Comparison of ENCODE assay signal across 20 mouse cellular contexts in genomic region chr7:121282154-121282553, GRCm38 (mm10).
"Had no signal": no experiment of that assay in that cellular context is flagged by ENCODE, and none has a peak within 500 bp of the region (broad histone marks: within the 10 kb centered on the region; RNA-seq: fewer than 3 reads in every experiment).

No protein-coding gene starts in this region.

- H3K36me3 ChIP-seq: intestine, embryonic 15.5 days; kidney, embryonic 15.5 days; limb, embryonic 12.5 days; limb, embryonic 15.5 days; midbrain, embryonic 12.5 days; midbrain, embryonic 15.5 days; neural tube, embryonic 13.5 days had no signal

- H3K4me2 ChIP-seq: intestine, embryonic 15.5 days; kidney, embryonic 15.5 days; limb, embryonic 12.5 days; limb, embryonic 15.5 days; liver, embryonic 11.5 days; lung, embryonic 14.5 days; midbrain, embryonic 12.5 days; midbrain, embryonic 15.5 days; neural tube, embryonic 13.5 days had no signal

- H3K9ac ChIP-seq: intestine, embryonic 15.5 days; kidney, embryonic 15.5 days; limb, embryonic 12.5 days; limb, embryonic 15.5 days; liver, embryonic 14.5 days; liver, postnatal 0 days; lung, embryonic 14.5 days; midbrain, embryonic 12.5 days; midbrain, embryonic 15.5 days; neural tube, embryonic 13.5 days had no signal

- ATAC-seq: intestine, embryonic 15.5 days; liver, postnatal 0 days; lung, postnatal 0 days; midbrain, embryonic 15.5 days had no signal

- H3K27ac ChIP-seq: intestine, embryonic 15.5 days; kidney, embryonic 15.5 days; limb, embryonic 12.5 days; limb, embryonic 15.5 days; liver, embryonic 14.5 days; macrophage; midbrain, embryonic 12.5 days; midbrain, embryonic 15.5 days; neural tube, embryonic 13.5 days had no signal

- H3K4me1 ChIP-seq: intestine, embryonic 15.5 days; kidney, embryonic 15.5 days; limb, embryonic 12.5 days; limb, embryonic 15.5 days; midbrain, embryonic 12.5 days; midbrain, embryonic 15.5 days had no signal

- DNase-seq: kidney, adult 11 months; kidney, adult 8-10 months; kidney, postnatal 14 days; kidney, postnatal 4 days; liver, postnatal 0 days; lung, embryonic 14.5 days; thymus, adult 2 months; thymus, postnatal 25 days had no signal

- H3K9me3 ChIP-seq: intestine, embryonic 15.5 days; kidney, embryonic 15.5 days; limb, embryonic 12.5 days; limb, embryonic 15.5 days; midbrain, embryonic 12.5 days; midbrain, embryonic 15.5 days; neural tube, embryonic 13.5 days had no signal

- H3K4me3 ChIP-seq: intestine, embryonic 15.5 days; kidney, embryonic 15.5 days; limb, embryonic 12.5 days; limb, embryonic 15.5 days; midbrain, embryonic 12.5 days; midbrain, embryonic 15.5 days; myocyte; neural tube, embryonic 13.5 days had no signal

- H3K27me3 ChIP-seq: intestine, embryonic 15.5 days; kidney, embryonic 15.5 days; limb, embryonic 12.5 days; limb, embryonic 15.5 days; midbrain, embryonic 12.5 days; midbrain, embryonic 15.5 days; neural tube, embryonic 13.5 days had no signal
